Mouse (Mus musculus) ZHBTc4 (cell line): Measurements from ENCODE around the gene Vwa8.

Experiments used
- DNase-seq: peaks from one replicate; pipeline ENCODE4 v3.0.0-alpha.2; 2011; ENCODE audit warnings: low read depth, low spot score

Vwa8 gene

GRCm38 (mm10) chr14:79180078-79180730 lies 331.4 kb downstream of the Vwa8 start:
- no peak for DNase-seq

- no peak for DNase-seq
Observed at GRCm38 (mm10) chr14:79181748-79182147, 332.9 kb downstream of the Vwa8 start.

- no peak for DNase-seq
Observed at GRCm38 (mm10) chr14:79182801-79183200, 333.9 kb downstream of the Vwa8 start.

GRCm38 (mm10) chr14:79183261-79183660 lies 334.4 kb downstream of the Vwa8 start:
- no peak for DNase-seq

GRCm38 (mm10) chr14:79184071-79184470 lies 335.2 kb downstream of the Vwa8 start:
- DNase-seq: no peak

- no peak for DNase-seq
Observed at GRCm38 (mm10) chr14:79185018-79185685, 336.3 kb downstream of the Vwa8 start.

GRCm38 (mm10) chr14:79186976-79187375 lies 338.1 kb downstream of the Vwa8 start:
- DNase-seq: no peak

GRCm38 (mm10) chr14:79196711-79197110 lies 347.9 kb downstream of the Vwa8 start:
- no peak for DNase-seq

GRCm38 (mm10) chr14:79198066-79198465 lies 349.2 kb downstream of the Vwa8 start:
- DNase-seq: no peak

GRCm38 (mm10) chr14:79200133-79200891 lies 351.5 kb downstream of the Vwa8 start:
- no peak for DNase-seq

GRCm38 (mm10) chr14:79200892-79201285 lies 352.0 kb downstream of the Vwa8 start:
- no peak for DNase-seq

- no peak for DNase-seq
Observed at GRCm38 (mm10) chr14:79202722-79203362, 354.0 kb downstream of the Vwa8 start.

- DNase-seq: no peak
Observed at GRCm38 (mm10) chr14:79203496-79204158, 354.8 kb downstream of the Vwa8 start.

GRCm38 (mm10) chr14:79204866-79205265 lies 356.0 kb downstream of the Vwa8 start:
- no peak for DNase-seq

- DNase-seq: no peak
Observed at GRCm38 (mm10) chr14:79206210-79206609, 357.4 kb downstream of the Vwa8 start.

- DNase-seq: no peak
Observed at GRCm38 (mm10) chr14:79208468-79208867, 359.6 kb downstream of the Vwa8 start.

GRCm38 (mm10) chr14:79209813-79210212 lies 361.0 kb downstream of the Vwa8 start:
- no peak for DNase-seq

GRCm38 (mm10) chr14:79212380-79212991 lies 363.6 kb downstream of the Vwa8 start:
- no peak for DNase-seq

- no peak for DNase-seq
Observed at GRCm38 (mm10) chr14:79214129-79214528, 365.3 kb downstream of the Vwa8 start.

- no peak for DNase-seq
Observed at GRCm38 (mm10) chr14:79214660-79215249, 365.9 kb downstream of the Vwa8 start.

GRCm38 (mm10) chr14:79216366-79216765 lies 367.5 kb downstream of the Vwa8 start:
- DNase-seq: no peak
